Mouse (Mus musculus): ENCODE results near the gene Fndc8. TPM values are rescaled to one million over a fixed set of nuclear protein-coding genes. Genes with fewer than 3 reads are reported as not detected.

Fndc8 gene
- total RNA-seq (2012; rRNA removed) = 0.08 TPM in 1 of 2 replicates, not detected in the other
- total RNA-seq (2014; rRNA removed) = not detected in 2 replicates
- 0.22 and 0.36 TPM in 2 replicates for polyA plus RNA-seq (2012; ENCODE audit: insufficient read length, low read depth)

GRCm38 (mm10) chr11:82891936-82892335, at the start of gene Fndc8:
Fndc8 (plus strand) TSS chr11:82892124.
- no peak within 1 kb of the TSS for H3K4me2 ChIP-seq (ENCODE audit: insufficient read depth, low read depth, poor library complexity, severe bottlenecking)
- H3K9ac ChIP-seq (ENCODE audit: insufficient read depth, low read depth) = no peak within 1 kb of the TSS
- peaks cover 4% of the 10 kb centered on the region for H3K9me3 ChIP-seq (replicated peaks; ENCODE audit: low read length)
- H3K36me3 ChIP-seq (replicated peaks in 1 of 2; ENCODE audit: control insufficient read depth in 1 of 2, insufficient read depth in 1 of 2, low read length in 1 of 2) = peaks cover 3 to 13% of the 10 kb centered on the region in 2 experiments
- H3K79me2 ChIP-seq (replicated peaks; ENCODE audit: control insufficient read depth, extremely low read depth, insufficient read depth, poor library complexity, severe bottlenecking) = 0 out of 2 replicates have a peak, but pooled peaks cover 2% of the 10 kb centered on the region
- DNase-seq (ENCODE audit: extremely low read depth) = no peak
- no peak within 1 kb of the TSS for H3K27ac ChIP-seq (ENCODE audit: insufficient read depth, low read depth)
- no peak within 1 kb of the TSS for H3K4me3 ChIP-seq (replicated peaks in 1 of 3; ENCODE audit: low read depth in 2 of 3, low read length in 2 of 3, poor library complexity in 1 of 3)
- peaks cover 7 to 19% of the 10 kb centered on the region in 2 experiments for H3K4me1 ChIP-seq (ENCODE audit: control insufficient read depth in 1 of 2, insufficient read depth in 2 of 2)
- TF ChIP-seq NRF1 (IDR thresholded peaks at IDR 0.05; ENCODE audit: low read depth, low read length) (no peak), TBP (conservative IDR thresholded peaks at IDR 0.05; ENCODE audit: low read depth, low read length) (no peak), POLR2AphosphoS2 (IDR thresholded peaks at IDR 0.05; ENCODE audit: low read depth, low read length) (no peak), CTCF (conservative IDR thresholded peaks at IDR 0.05 in 1 of 2, IDR thresholded peaks at IDR 0.05 in 1 of 2; ENCODE audit: low read depth in 2 of 2, low read length in 2 of 2) (no peak), HCFC1 (IDR thresholded peaks at IDR 0.05; ENCODE audit: low read depth, low read length) (no peak), USF2 (conservative IDR thresholded peaks at IDR 0.05; ENCODE audit: low read depth, low read length) (no peak), ZMIZ1 (IDR thresholded peaks at IDR 0.05; ENCODE audit: low read depth, low read length) (no peak), USF1 (IDR thresholded peaks at IDR 0.05; ENCODE audit: low read depth, low read length) (no peak), POLR2A (IDR thresholded peaks at IDR 0.05; ENCODE audit: low read depth, low read length) (no peak), EP300 (IDR thresholded peaks at IDR 0.05; ENCODE audit: low read length) (no peak), KAT2A (IDR thresholded peaks at IDR 0.05; ENCODE audit: insufficient replicate concordance, low read length) (no peak), ZNF384 (IDR thresholded peaks at IDR 0.05; ENCODE audit: low read depth, low read length) (no peak)
- dilution Hi-C loops (cut with MboI; ENCODE audit: extremely low pct_ligation_motif_present, extremely low pct_unique_long_range_greater_than_20kb, low sequenced_read_pairs) = no loop called here
- in situ Hi-C loops (cut with MboI; ENCODE audit: low pct_ligation_motif_present, low pct_unique_long_range_greater_than_20kb, low sequenced_read_pairs) = no loop called here
- peaks cover 11% of the 10 kb centered on the region for H3K27me3 ChIP-seq (replicated peaks)

GRCm38 (mm10) chr11:82844771-82845414, 47.0 kb upstream of the Fndc8 start:
- Histone ChIP-seq H3K4me1 (ENCODE audit: control insufficient read depth in 1 of 2, insufficient read depth in 2 of 2) (peaks cover 16 to 36% of the 10 kb centered on the region in 2 experiments), H3K27ac (ENCODE audit: insufficient read depth, low read depth) (peak overlapping the region; percentile 82), H3K9me3 (replicated peaks; ENCODE audit: low read length) (peaks cover 11% of the 10 kb centered on the region), H3K9ac (ENCODE audit: insufficient read depth, low read depth) (peak overlapping the region; percentile 37), H3K79me2 (replicated peaks; ENCODE audit: control insufficient read depth, extremely low read depth, insufficient read depth, poor library complexity, severe bottlenecking) (peaks cover 12% of the 10 kb centered on the region), H3K36me3 (replicated peaks in 1 of 2; ENCODE audit: control insufficient read depth in 1 of 2, insufficient read depth in 1 of 2, low read length in 1 of 2) (peaks cover 7 to 17% of the 10 kb centered on the region in 2 experiments), H3K4me2 (ENCODE audit: insufficient read depth, low read depth, poor library complexity, severe bottlenecking) (peak overlapping the region; percentile 100), H3K4me3 (replicated peaks in 1 of 3; ENCODE audit: low read depth in 2 of 3, low read length in 2 of 3, poor library complexity in 1 of 3) (peak overlapping the region; percentile 49 to 57 (median 51)), H3K27me3 (replicated peaks) (no peaks in the 10 kb centered on the region)
- DNase-seq (ENCODE audit: extremely low read depth) = no peak
- dilution Hi-C loops (cut with MboI; ENCODE audit: extremely low pct_ligation_motif_present, extremely low pct_unique_long_range_greater_than_20kb, low sequenced_read_pairs) (no loop called here), in situ Hi-C loops (cut with MboI; ENCODE audit: low pct_ligation_motif_present, low pct_unique_long_range_greater_than_20kb, low sequenced_read_pairs) (loop anchor here (5.0 kb wide), 1 partner anchor 42 kb away; no protein-coding TSS in a partner anchor)
- TF ChIP-seq E2F4 (IDR thresholded peaks at IDR 0.05; ENCODE audit: insufficient replicate concordance, low read depth, low read length) = no peak
- no peak for TF ChIP-seq MAX (IDR thresholded peaks at IDR 0.05; ENCODE audit: low read length)
- TF ChIP-seq HCFC1 (IDR thresholded peaks at IDR 0.05; ENCODE audit: low read depth, low read length) = no peak
- no peak for TF ChIP-seq MEF2A (IDR thresholded peaks at IDR 0.05; ENCODE audit: borderline replicate concordance, low read depth, low read length)
- no peak for TF ChIP-seq ZNF384 (IDR thresholded peaks at IDR 0.05; ENCODE audit: low read depth, low read length)
- TF ChIP-seq SIN3A (IDR thresholded peaks at IDR 0.05; ENCODE audit: low read length) = no peak
- no peak for TF ChIP-seq TBP (conservative IDR thresholded peaks at IDR 0.05; ENCODE audit: low read depth, low read length)
- TF ChIP-seq SMC3 (IDR thresholded peaks at IDR 0.05; ENCODE audit: low read depth, low read length) = no peak
- no peak for TF ChIP-seq MAFK (IDR thresholded peaks at IDR 0.05; ENCODE audit: insufficient replicate concordance, low read length)
- TF ChIP-seq ZKSCAN1 (IDR thresholded peaks at IDR 0.05; ENCODE audit: borderline replicate concordance, low read depth, low read length) = no peak
- peak; percentile 25; the same call in 1 of the 2 replicates for TF ChIP-seq BHLHE40 (IDR thresholded peaks at IDR 0.05; ENCODE audit: low read depth, low read length)
- TF ChIP-seq CTCF (conservative IDR thresholded peaks at IDR 0.05 in 1 of 2, IDR thresholded peaks at IDR 0.05 in 1 of 2; ENCODE audit: low read depth in 2 of 2, low read length in 2 of 2) = no peak
- no peak for TF ChIP-seq ELF1 (IDR thresholded peaks at IDR 0.05; ENCODE audit: low read depth, low read length)
- no peak for TF ChIP-seq PAX5 (IDR thresholded peaks at IDR 0.05; ENCODE audit: low read length)
- peak; percentile 9; the same call in 1 of the 2 replicates for TF ChIP-seq MXI1 (IDR thresholded peaks at IDR 0.05; ENCODE audit: low read depth, low read length)
- no peak; the same call in 1 of the 2 replicates for TF ChIP-seq TCF12 (IDR thresholded peaks at IDR 0.05; ENCODE audit: low read depth, low read length)
- no peak for TF ChIP-seq ZC3H11A (IDR thresholded peaks at IDR 0.05; ENCODE audit: low read depth, low read length)
- TF ChIP-seq ZMIZ1 (IDR thresholded peaks at IDR 0.05; ENCODE audit: low read depth, low read length) = no peak
- no peak for TF ChIP-seq IRF4 (IDR thresholded peaks at IDR 0.05; ENCODE audit: low read depth, low read length)
- no peak; the same call in 1 of the 2 replicates for TF ChIP-seq UBTF (IDR thresholded peaks at IDR 0.05; ENCODE audit: low read depth, low read length)
- no peak; the same call in 1 of the 2 replicates for TF ChIP-seq ETS1 (conservative IDR thresholded peaks at IDR 0.05; ENCODE audit: low read depth, low read length)
- 0 out of 2 replicates have a peak, but pooled peaks have one; percentile 46 for TF ChIP-seq CHD1 (IDR thresholded peaks at IDR 0.05; ENCODE audit: low read depth, low read length)
- no peak for TF ChIP-seq GABPA (IDR thresholded peaks at IDR 0.05; ENCODE audit: insufficient replicate concordance, low read depth, low read length)
- TF ChIP-seq NRF1 (IDR thresholded peaks at IDR 0.05; ENCODE audit: low read depth, low read length) = no peak

Data from CH12.LX (cell line).